In the genomic region with DNA sequence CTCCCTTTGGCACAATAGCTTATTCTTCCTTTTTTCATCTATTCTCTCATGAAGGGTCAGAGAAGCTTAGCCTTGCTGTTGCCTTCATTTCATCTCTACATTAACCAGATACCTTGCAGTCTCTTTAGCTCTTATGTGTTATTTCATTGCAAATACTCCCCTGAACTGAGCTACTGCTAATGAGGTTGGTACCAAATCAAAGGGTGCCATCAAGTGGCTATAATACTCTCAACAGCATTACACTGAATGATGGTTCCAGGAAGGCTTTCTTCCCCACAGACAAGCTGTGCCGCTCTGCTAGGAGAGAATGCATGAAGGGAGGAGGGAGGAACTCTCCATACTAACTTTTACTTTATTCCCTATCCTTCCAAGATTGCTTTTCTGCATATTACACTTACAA, we compare ENCODE assay signal across 11 mouse cellular contexts.
DNase-seq lines count a peak whose midpoint lies in the region; ATAC-seq and TF ChIP-seq lines count a peak whose summit lies in the region.
"Had no signal": no experiment of that assay in that cellular context is flagged by ENCODE, and none has a peak within 500 bp of the region (broad histone marks: within the 10 kb centered on the region; RNA-seq: fewer than 3 reads in every experiment).

No protein-coding gene starts in this region.

- no peaks in the 10 kb centered on the region for H3K9me3 ChIP-seq in intestine, postnatal 0 days (ENCODE audit: control insufficient read depth)
- no peaks in the 10 kb centered on the region for H3K9me3 ChIP-seq in intestine, embryonic 16.5 days (ENCODE audit: control insufficient read depth, low read length)
- no peaks in the 10 kb centered on the region for H3K9me3 ChIP-seq in CH12.LX (replicated peaks; ENCODE audit: low read length)
- H3K9me3 ChIP-seq in hindbrain, embryonic 16.5 days (ENCODE audit: control insufficient read depth, low read length) = no peaks in the 10 kb centered on the region
- H3K9me3 ChIP-seq: intestine, embryonic 15.5 days had no signal

- peak; percentile 59 for TF ChIP-seq CTCF in intestine, postnatal 0 days (IDR thresholded peaks at IDR 0.05; ENCODE audit: low read depth)
- TF ChIP-seq CTCF in CH12.LX (conservative IDR thresholded peaks at IDR 0.05 in 1 of 2, IDR thresholded peaks at IDR 0.05 in 1 of 2; ENCODE audit: low read depth in 2 of 2, low read length in 2 of 2) = peak in 1 of 2 experiments; percentile 50; a peak in 2 of 4 replicates

- H3K4me1 ChIP-seq in intestine, postnatal 0 days (replicated peaks; ENCODE audit: control insufficient read depth, insufficient read depth, low read length) = no peaks in the 10 kb centered on the region
- H3K4me1 ChIP-seq in intestine, embryonic 16.5 days (ENCODE audit: control insufficient read depth, insufficient read depth, low read length) = no peaks in the 10 kb centered on the region
- no peaks in the 10 kb centered on the region for H3K4me1 ChIP-seq in CH12.LX (ENCODE audit: control insufficient read depth in 1 of 2, insufficient read depth in 2 of 2)
- H3K4me1 ChIP-seq in hindbrain, embryonic 16.5 days (ENCODE audit: control insufficient read depth, insufficient read depth, low read depth, low read length) = no peaks in the 10 kb centered on the region
- H3K4me1 ChIP-seq: intestine, embryonic 15.5 days had no signal

- dilution Hi-C loops in CH12.LX (cut with MboI; ENCODE audit: extremely low pct_ligation_motif_present, extremely low pct_unique_long_range_greater_than_20kb, low sequenced_read_pairs) = no loop called here

- TF ChIP-seq RAD21 in CH12.LX (IDR thresholded peaks at IDR 0.05; ENCODE audit: low read depth, low read length) = peak; percentile 68

- no peaks in the 10 kb centered on the region for H3K79me2 ChIP-seq in CH12.LX (replicated peaks; ENCODE audit: control insufficient read depth, extremely low read depth, insufficient read depth, poor library complexity, severe bottlenecking)

- no peak for TF ChIP-seq POLR2A in CH12.LX (IDR thresholded peaks at IDR 0.05; ENCODE audit: low read depth, low read length)

- WGBS in intestine, postnatal 0 days = 71% methylated on average over 1 of the region's 1 CpGs
- WGBS in intestine, embryonic 16.5 days = 52% methylated on average over 1 of the region's 1 CpGs
- WGBS in hindbrain, embryonic 16.5 days = 16% methylated on average over 1 of the region's 1 CpGs

- H3K36me3 ChIP-seq in intestine, postnatal 0 days (ENCODE audit: control insufficient read depth, insufficient read depth) = no peaks in the 10 kb centered on the region
- no peaks in the 10 kb centered on the region for H3K36me3 ChIP-seq in intestine, embryonic 16.5 days (ENCODE audit: control insufficient read depth, insufficient read depth, low read length)
- no peaks in the 10 kb centered on the region for H3K36me3 ChIP-seq in CH12.LX (replicated peaks in 1 of 2; ENCODE audit: control insufficient read depth in 1 of 2, insufficient read depth in 1 of 2, low read length in 1 of 2)
- no peaks in the 10 kb centered on the region for H3K36me3 ChIP-seq in hindbrain, embryonic 16.5 days (ENCODE audit: control insufficient read depth, insufficient read depth, low read length)
- H3K36me3 ChIP-seq: intestine, embryonic 15.5 days had no signal

- no peak overlapping the region for H3K4me2 ChIP-seq in intestine, postnatal 0 days (replicated peaks; ENCODE audit: low read depth)
- H3K4me2 ChIP-seq in intestine, embryonic 16.5 days (ENCODE audit: low read depth, low read length) = no peak overlapping the region
- H3K4me2 ChIP-seq in CH12.LX (ENCODE audit: insufficient read depth, low read depth, poor library complexity, severe bottlenecking) = no peak overlapping the region
- H3K4me2 ChIP-seq in hindbrain, embryonic 16.5 days (ENCODE audit: low read length) = no peak overlapping the region
- H3K4me2 ChIP-seq: intestine, embryonic 15.5 days had no signal

- H3K9ac ChIP-seq in intestine, postnatal 0 days (ENCODE audit: low read depth, low read length) = no peak overlapping the region
- no peak overlapping the region for H3K9ac ChIP-seq in intestine, embryonic 16.5 days (ENCODE audit: low read depth, low read length)
- no peak overlapping the region for H3K9ac ChIP-seq in CH12.LX (ENCODE audit: insufficient read depth, low read depth)
- no peak overlapping the region for H3K9ac ChIP-seq in hindbrain, embryonic 16.5 days (ENCODE audit: low read depth, low read length)
- H3K9ac ChIP-seq: intestine, embryonic 15.5 days had no signal

- no peaks in the 10 kb centered on the region for H3K27me3 ChIP-seq in intestine, postnatal 0 days (replicated peaks; ENCODE audit: control insufficient read depth, insufficient read depth, low read length)
- H3K27me3 ChIP-seq in intestine, embryonic 16.5 days (replicated peaks; ENCODE audit: control insufficient read depth, insufficient read depth, low read length) = no peaks in the 10 kb centered on the region
- H3K27me3 ChIP-seq in CH12.LX (replicated peaks) = no peaks in the 10 kb centered on the region
- no peaks in the 10 kb centered on the region for H3K27me3 ChIP-seq in hindbrain, embryonic 16.5 days (replicated peaks; ENCODE audit: control insufficient read depth, insufficient read depth, low read length)
- H3K27me3 ChIP-seq: intestine, embryonic 15.5 days had no signal

- in situ Hi-C loops in CH12.LX (cut with MboI; ENCODE audit: low pct_ligation_motif_present, low pct_unique_long_range_greater_than_20kb, low sequenced_read_pairs) = no loop called here

- no peak overlapping the region for H3K27ac ChIP-seq in intestine, postnatal 0 days (ENCODE audit: low read depth, low read length)
- H3K27ac ChIP-seq in intestine, embryonic 16.5 days (ENCODE audit: low read length) = no peak overlapping the region
- no peak overlapping the region for H3K27ac ChIP-seq in CH12.LX (ENCODE audit: insufficient read depth, low read depth)
- no peak overlapping the region for H3K27ac ChIP-seq in hindbrain, embryonic 16.5 days (ENCODE audit: low read depth, low read length)
- H3K27ac ChIP-seq: intestine, embryonic 15.5 days; macrophage had no signal

- DNase-seq in 3T3-L1 (ENCODE audit: low read depth, low spot score) (peak; percentile 11), CH12.LX (ENCODE audit: extremely low read depth) (no peak)
- DNase-seq in testis, postnatal 14 days (ENCODE audit: low spot score) = no peak
- no peak for DNase-seq in thymus, postnatal 10 days (ENCODE audit: low spot score in 2 of 2)
- DNase-seq: right cerebral cortex, postnatal 4 days had no signal

- no peak overlapping the region for H3K4me3 ChIP-seq in intestine, postnatal 0 days (ENCODE audit: low read depth, low read length)
- no peak overlapping the region for H3K4me3 ChIP-seq in intestine, embryonic 16.5 days (ENCODE audit: low read length)
- no peak overlapping the region for H3K4me3 ChIP-seq in CH12.LX (replicated peaks in 1 of 3; ENCODE audit: low read depth in 2 of 3, low read length in 2 of 3, poor library complexity in 1 of 3)
- no peak overlapping the region for H3K4me3 ChIP-seq in hindbrain, embryonic 16.5 days (ENCODE audit: low read length)
- H3K4me3 ChIP-seq: intestine, embryonic 15.5 days had no signal

- ATAC-seq in intestine, postnatal 0 days = no peak
- no peak for ATAC-seq in intestine, embryonic 16.5 days
- peak; percentile 91 for ATAC-seq in hindbrain, embryonic 16.5 days
- ATAC-seq: activated CD4-positive, CD25-positive, alpha-beta regulatory T cell, adult 4 months; intestine, embryonic 15.5 days had no signal

- no peak for TF ChIP-seq EP300 in CH12.LX (IDR thresholded peaks at IDR 0.05; ENCODE audit: low read length)

TF ChIP-seq in CH12.LX, 34 proteins besides CTCF, POLR2A, EP300 and RAD21:
- TF ChIP-seq SMC3 (IDR thresholded peaks at IDR 0.05; ENCODE audit: low read depth, low read length) (peak; percentile 46), PAX5 (IDR thresholded peaks at IDR 0.05; ENCODE audit: low read length) (no peak)
